14 mouse cellular contexts compared by ENCODE assay signal in the genomic region with DNA sequence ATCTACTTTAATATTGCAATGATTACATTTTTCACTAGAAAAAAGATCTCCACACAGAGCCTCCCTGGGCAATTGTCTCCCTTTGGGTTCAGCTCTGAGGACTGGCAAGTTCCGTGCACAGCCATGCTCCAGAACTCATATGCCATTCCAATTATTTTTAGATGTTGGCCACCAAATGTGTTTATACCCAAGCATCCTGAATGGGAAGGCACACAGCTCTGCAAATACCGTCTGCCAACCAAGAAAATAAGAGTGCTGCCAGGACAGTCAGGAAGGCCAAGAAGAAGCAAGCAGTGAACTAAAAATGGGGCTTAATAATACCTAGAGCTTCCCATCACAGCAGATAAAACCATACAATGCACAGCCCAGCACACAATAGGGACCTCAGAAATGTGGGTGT.
DNase-seq lines count a peak whose midpoint lies in the region; ATAC-seq and TF ChIP-seq lines count a peak whose summit lies in the region.
"Had no signal": no experiment of that assay in that cellular context is flagged by ENCODE, and none has a peak within 500 bp of the region (broad histone marks: within the 10 kb centered on the region; RNA-seq: fewer than 3 reads in every experiment).

No protein-coding gene starts in this region.

- H3K9me3 ChIP-seq in embryonic facial prominence, embryonic 10.5 days, result no peaks in the 10 kb centered on the region
- H3K9me3 ChIP-seq: embryonic facial prominence, embryonic 13.5 days; neural tube, embryonic 15.5 days had no signal

- no peaks in the 10 kb centered on the region for H3K4me1 ChIP-seq in lung, adult 2 months (ENCODE audit: control insufficient read depth, insufficient read depth, low read length)
- no peaks in the 10 kb centered on the region for H3K4me1 ChIP-seq in embryonic facial prominence, embryonic 10.5 days
- H3K4me1 ChIP-seq: embryonic facial prominence, embryonic 13.5 days; neural tube, embryonic 15.5 days had no signal

- no peak for TF ChIP-seq POLR2A in lung, adult 2 months (IDR thresholded peaks at IDR 0.05; ENCODE audit: borderline replicate concordance, extremely low read depth, low read depth, low read length)

- peak; percentile 55 for DNase-seq in gastrocnemius, adult 2 months
- DNase-seq in gastrocnemius, postnatal 4 days (ENCODE audit: low spot score in 2 of 2), result no peak
- DNase-seq in lung, postnatal 10 days, result peak; percentile 10
- DNase-seq in lung, adult 2 months, result no peak
- DNase-seq in cerebellum, adult 9-11 months, result peak; percentile 90
- DNase-seq in embryonic facial prominence, embryonic 10.5 days (ENCODE audit: low spot score), result no peak
- DNase-seq: adrenal gland, postnatal 14 days; kidney, adult 8-10 months; kidney, postnatal 4 days had no signal

- WGBS in lung, adult 2 months, result 47% methylated on average over 2 of the region's 2 CpGs
- WGBS in embryonic facial prominence, embryonic 10.5 days, result 87% methylated on average over 2 of the region's 2 CpGs

- H3K27me3 ChIP-seq in embryonic facial prominence, embryonic 10.5 days (replicated peaks; ENCODE audit: low read depth, poor library complexity, severe bottlenecking), result no peaks in the 10 kb centered on the region
- H3K27me3 ChIP-seq: embryonic facial prominence, embryonic 13.5 days; neural tube, embryonic 15.5 days had no signal

- no peak overlapping the region for H3K4me3 ChIP-seq in gastrocnemius, adult 2 months
- no peak overlapping the region for H3K4me3 ChIP-seq in lung, adult 2 months (replicated peaks; ENCODE audit: extremely low read depth, low read depth, low read length)
- no peak overlapping the region for H3K4me3 ChIP-seq in embryonic facial prominence, embryonic 10.5 days
- H3K4me3 ChIP-seq: embryonic facial prominence, embryonic 13.5 days; neural tube, embryonic 15.5 days had no signal

- H3K27ac ChIP-seq in gastrocnemius, adult 2 months, result peak overlapping the region; percentile 56
- H3K27ac ChIP-seq in embryonic facial prominence, embryonic 10.5 days (replicated peaks), result no peak overlapping the region
- H3K27ac ChIP-seq: embryonic facial prominence, embryonic 13.5 days; hindbrain, postnatal 0 days; neural tube, embryonic 15.5 days; stomach, postnatal 0 days had no signal

- no peak for TF ChIP-seq CTCF in gastrocnemius, adult 2 months (IDR thresholded peaks at IDR 0.05)
- TF ChIP-seq CTCF in lung, adult 2 months (IDR thresholded peaks at IDR 0.05; ENCODE audit: insufficient read depth, low read length), result no peak

- intact Hi-C loops in gastrocnemius, adult 2 months (cut with DNase I), result no loop called here

- H3K36me3 ChIP-seq in embryonic facial prominence, embryonic 10.5 days (replicated peaks), result no peaks in the 10 kb centered on the region
- H3K36me3 ChIP-seq: embryonic facial prominence, embryonic 13.5 days; neural tube, embryonic 15.5 days had no signal

- no peak for ATAC-seq in activated CD4-positive, CD25-positive, alpha-beta regulatory T cell, adult 4 months
- ATAC-seq: hindbrain, postnatal 0 days had no signal

Comparison
In these comparisons a context has a peak if more than half of its experiments do, and no peak if none do; other contexts are left out.
1. DNase-seq: peak in gastrocnemius, adult 2 months (single experiment), lung, postnatal 10 days (single experiment) and cerebellum, adult 9-11 months (single experiment); none in gastrocnemius, postnatal 4 days (0 of 2), lung, adult 2 months (single experiment) and embryonic facial prominence, embryonic 10.5 days (single experiment).